Mouse (Mus musculus): ENCODE data around the gene Zkscan4. TPM values are rescaled to one million over a fixed set of nuclear protein-coding genes. Genes with fewer than 3 reads are reported as not detected.
"Not testable (repeated sequence)": the region's sequence is repeated elsewhere in the genome, so short reads cannot be mapped to it uniquely, and the experiment has no call there.

Gene Zkscan4
- polyA plus RNA-seq, 1 experiment from 2014 or later: 3.9 TPM

DNA sequence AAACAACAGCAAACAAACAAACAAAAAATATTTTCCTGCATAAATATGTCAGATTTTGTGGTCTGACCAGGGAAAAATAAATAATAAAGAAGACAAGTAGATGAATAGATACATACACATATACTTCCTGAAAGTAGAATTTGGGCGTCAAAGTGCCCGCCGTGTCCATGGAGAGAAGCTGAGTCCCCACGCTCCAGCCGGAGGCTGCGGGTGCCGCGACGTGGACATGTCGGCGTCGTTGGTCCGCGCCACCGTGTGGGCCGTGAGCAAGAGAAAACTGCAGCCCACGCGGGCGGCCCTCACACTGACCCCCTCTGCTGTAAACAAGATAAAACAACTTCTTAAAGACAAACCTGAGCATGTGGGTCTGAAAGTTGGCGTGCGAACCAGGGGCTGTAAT is 16.4 kb downstream of the Zkscan4 start, which contains the start of gene AK157302:
AK157302 (plus strand) TSS at position 144 of the 400 bp plus-strand sequence.
- no peak within 1 kb of the TSS for H3K4me2 ChIP-seq
- no peaks in the 10 kb centered on the region for H3K4me1 ChIP-seq (ENCODE audit: control insufficient read depth, insufficient read depth, low read length)
- no peak within 1 kb of the TSS for H3K4me3 ChIP-seq (ENCODE audit: low read depth, low read length)
- no peaks in the 10 kb centered on the region for H3K9me3 ChIP-seq (ENCODE audit: control insufficient read depth, low read length)
- no peaks in the 10 kb centered on the region for H3K36me3 ChIP-seq (ENCODE audit: control insufficient read depth, insufficient read depth, low read length)
- H3K9ac ChIP-seq (ENCODE audit: low read length): no peak within 1 kb of the TSS
- 94% methylated on average over 21 of the region's 21 CpGs for WGBS
- ATAC-seq (ENCODE audit: low FRiP score) (no peak), DNase-seq (ENCODE audit: low spot score, missing footprints) (no peak)
- no peak within 1 kb of the TSS for H3K27ac ChIP-seq (ENCODE audit: low read depth, low read length)
- H3K27me3 ChIP-seq (ENCODE audit: control insufficient read depth, insufficient read depth, low read length): no peaks in the 10 kb centered on the region

DNA sequence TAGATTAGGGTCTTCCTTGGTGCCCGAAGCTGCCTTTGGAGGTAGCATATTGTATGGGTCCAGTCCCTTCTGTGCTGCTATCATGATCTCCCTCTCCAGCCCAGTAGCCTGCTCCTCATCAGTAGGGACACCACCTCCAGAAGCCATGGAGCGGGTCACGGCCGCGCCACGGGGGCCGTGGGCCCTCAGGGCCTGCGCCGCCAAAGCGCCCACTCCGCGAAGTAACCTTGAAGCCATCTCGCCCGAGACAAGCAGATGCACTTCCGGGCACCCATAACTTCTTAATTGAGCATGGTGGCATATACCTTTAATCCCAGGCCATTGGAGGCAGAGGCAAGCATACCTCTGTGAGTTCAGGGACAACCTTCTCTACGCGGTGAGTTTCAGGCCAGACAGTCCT is 22.5 kb downstream of the Zkscan4 start, which contains the start of gene Gm11273:
Gm11273 (minus strand) TSS at position 237 of the 400 bp plus-strand sequence.
- not testable (repeated sequence) for H3K9me3 ChIP-seq (ENCODE audit: control insufficient read depth, low read length); H3K4me2 ChIP-seq; H3K27ac ChIP-seq (ENCODE audit: low read depth, low read length); DNase-seq (ENCODE audit: low spot score, missing footprints); H3K4me3 ChIP-seq (ENCODE audit: low read depth, low read length); ATAC-seq (ENCODE audit: low FRiP score); H3K9ac ChIP-seq (ENCODE audit: low read length); H3K36me3 ChIP-seq (ENCODE audit: control insufficient read depth, insufficient read depth, low read length); H3K4me1 ChIP-seq (ENCODE audit: control insufficient read depth, insufficient read depth, low read length); H3K27me3 ChIP-seq (ENCODE audit: control insufficient read depth, insufficient read depth, low read length)
- 94% methylated on average over 17 of the region's 17 CpGs for WGBS

DNA sequence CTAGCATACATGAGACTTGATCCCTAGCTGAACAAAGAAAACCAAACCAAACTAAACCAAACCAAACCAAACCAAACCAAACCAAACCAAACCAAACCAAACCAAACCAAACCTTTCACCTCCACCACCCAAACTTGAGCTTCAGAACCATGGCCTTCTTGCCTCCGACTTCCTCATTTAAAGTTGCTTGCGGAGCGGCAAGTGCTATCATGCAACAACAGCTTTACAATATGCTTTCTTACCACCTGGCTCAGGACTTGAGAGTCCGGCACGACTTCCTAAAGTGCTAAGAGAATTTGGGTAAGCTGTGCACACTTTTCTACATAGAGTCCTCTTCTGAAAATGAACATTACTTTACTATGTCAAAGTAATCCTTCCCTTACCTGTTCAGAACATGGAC is 23.6 kb downstream of the Zkscan4 start:
- H3K36me3 ChIP-seq (ENCODE audit: control insufficient read depth, insufficient read depth, low read length): no peaks in the 10 kb centered on the region
- H3K27me3 ChIP-seq (ENCODE audit: control insufficient read depth, insufficient read depth, low read length): no peaks in the 10 kb centered on the region
- no peaks in the 10 kb centered on the region for H3K9me3 ChIP-seq (ENCODE audit: control insufficient read depth, low read length)
- no peak overlapping the region for H3K4me2 ChIP-seq
- WGBS: 89% methylated on average over 5 of the region's 5 CpGs
- H3K9ac ChIP-seq (ENCODE audit: low read length): no peak overlapping the region
- ATAC-seq (ENCODE audit: low FRiP score): no peak
- peaks cover 5% of the 10 kb centered on the region; the same call in 1 of the 2 replicates for H3K4me1 ChIP-seq (ENCODE audit: control insufficient read depth, insufficient read depth, low read length)
- H3K4me3 ChIP-seq (ENCODE audit: low read depth, low read length): no peak overlapping the region
- no peak for DNase-seq (ENCODE audit: low spot score, missing footprints)
- no peak overlapping the region for H3K27ac ChIP-seq (ENCODE audit: low read depth, low read length)

DNA sequence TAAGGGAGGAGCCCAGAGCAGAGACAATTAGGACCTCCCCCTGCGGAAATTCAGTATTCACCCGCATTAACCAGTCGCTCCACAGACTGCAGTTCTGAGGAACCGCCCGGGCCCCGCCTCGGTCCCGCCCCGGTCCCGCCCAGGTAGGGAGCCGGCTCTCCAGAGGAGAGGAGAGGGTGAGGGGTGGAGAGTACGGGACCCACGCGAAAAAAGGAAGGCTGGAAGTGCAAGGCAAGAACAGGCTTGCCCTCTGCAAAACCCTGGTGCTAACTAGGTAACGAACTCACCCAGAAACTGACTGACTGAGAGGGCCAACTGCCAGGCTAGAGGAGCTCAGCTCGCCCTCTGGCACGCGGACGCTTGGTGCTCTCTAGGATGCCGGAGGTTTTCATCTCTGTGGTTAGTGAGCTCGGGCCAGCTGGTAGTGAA is 27.5 kb downstream of the Zkscan4 start:
- ATAC-seq (ENCODE audit: low FRiP score) (peak; percentile 99), DNase-seq (ENCODE audit: low spot score, missing footprints) (peak; percentile 98)
- peak overlapping the region; percentile 80 for H3K9ac ChIP-seq (ENCODE audit: low read length)
- no peaks in the 10 kb centered on the region for H3K9me3 ChIP-seq (ENCODE audit: control insufficient read depth, low read length)
- H3K4me2 ChIP-seq: peak overlapping the region; percentile 48
- H3K4me3 ChIP-seq (ENCODE audit: low read depth, low read length): peak overlapping the region; percentile 67
- H3K27ac ChIP-seq (ENCODE audit: low read depth, low read length): peak overlapping the region; percentile 54; the same call in 1 of the 2 replicates
- H3K36me3 ChIP-seq (ENCODE audit: control insufficient read depth, insufficient read depth, low read length): no peaks in the 10 kb centered on the region
- H3K27me3 ChIP-seq (ENCODE audit: control insufficient read depth, insufficient read depth, low read length): no peaks in the 10 kb centered on the region
- WGBS: under 1% methylated on average over 21 of the region's 21 CpGs
- peaks cover 5% of the 10 kb centered on the region; the same call in 1 of the 2 replicates for H3K4me1 ChIP-seq (ENCODE audit: control insufficient read depth, insufficient read depth, low read length)

DNA sequence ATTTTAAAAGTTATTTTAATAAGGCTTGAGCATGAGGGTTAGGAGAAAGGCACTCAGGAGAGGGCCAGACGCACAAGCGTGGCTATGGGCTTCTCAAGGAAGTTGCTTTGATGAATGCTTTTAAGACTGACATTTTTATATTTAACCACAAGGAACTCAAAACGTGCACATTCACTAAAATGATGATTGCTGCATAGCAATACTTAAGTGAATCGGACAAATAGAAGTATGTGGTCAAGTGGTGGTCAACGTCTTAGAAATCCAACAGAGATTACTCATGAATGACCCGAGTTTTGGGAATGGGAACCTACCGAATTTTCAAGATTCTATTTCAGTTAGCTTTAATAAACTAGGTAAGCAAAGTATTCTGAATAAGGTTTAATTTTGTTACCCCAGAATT is 51.4 kb downstream of the Zkscan4 start:
- Histone ChIP-seq H3K4me1 (ENCODE audit: control insufficient read depth, insufficient read depth, low read length) (0 out of 2 replicates have a peak, but pooled peaks cover 2% of the 10 kb centered on the region), H3K4me2 (peak overlapping the region; percentile 62), H3K9me3 (ENCODE audit: control insufficient read depth, low read length) (no peaks in the 10 kb centered on the region), H3K9ac (ENCODE audit: low read length) (peak overlapping the region; percentile 44; the same call in 1 of the 2 replicates), H3K27ac (ENCODE audit: low read depth, low read length) (no peak overlapping the region), H3K4me3 (ENCODE audit: low read depth, low read length) (peak overlapping the region; percentile 84; the same call in 1 of the 2 replicates), H3K27me3 (ENCODE audit: control insufficient read depth, insufficient read depth, low read length) (no peaks in the 10 kb centered on the region), H3K36me3 (ENCODE audit: control insufficient read depth, insufficient read depth, low read length) (peaks cover 3% of the 10 kb centered on the region; the same call in 1 of the 2 replicates)
- ATAC-seq (ENCODE audit: low FRiP score): no peak
- 55% methylated on average over 7 of the region's 7 CpGs for WGBS
- peak; percentile 88 for DNase-seq (ENCODE audit: low spot score, missing footprints)

DNA sequence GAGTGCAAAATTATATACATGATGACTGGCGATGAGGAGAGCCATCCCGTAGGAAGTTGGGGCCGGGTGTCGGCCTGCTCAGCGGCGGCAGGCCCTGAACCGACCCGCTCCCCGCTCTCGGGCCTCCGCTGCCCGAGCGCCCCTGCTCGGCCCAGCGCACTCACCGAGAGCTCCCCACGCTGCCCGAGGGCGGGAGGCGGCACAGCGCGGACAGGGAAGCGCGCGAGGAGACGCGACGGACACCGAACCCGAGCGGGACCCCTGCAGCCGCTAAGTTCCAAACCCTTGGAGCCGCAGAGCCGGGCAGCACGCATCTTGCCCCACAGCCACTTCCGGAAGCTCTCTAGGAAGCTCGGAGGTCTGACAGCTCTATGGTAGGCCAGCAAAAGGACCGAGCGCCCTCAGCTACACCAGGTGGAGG is 52.1 kb downstream of the Zkscan4 start, which contains the start of gene Zkscan8:
Zkscan8 (minus strand) TSS at position 340 of the 421 bp plus-strand sequence.
- Histone ChIP-seq H3K9me3 (ENCODE audit: control insufficient read depth, low read length) (no peaks in the 10 kb centered on the region), H3K4me1 (ENCODE audit: control insufficient read depth, insufficient read depth, low read length) (0 out of 2 replicates have a peak, but pooled peaks cover 2% of the 10 kb centered on the region), H3K27me3 (ENCODE audit: control insufficient read depth, insufficient read depth, low read length) (no peaks in the 10 kb centered on the region), H3K36me3 (ENCODE audit: control insufficient read depth, insufficient read depth, low read length) (peaks cover 2% of the 10 kb centered on the region; the same call in 1 of the 2 replicates), H3K4me3 (ENCODE audit: low read depth, low read length) (peak within 1 kb of the TSS; percentile 84), H3K4me2 (peak within 1 kb of the TSS; percentile 62), H3K27ac (ENCODE audit: low read depth, low read length) (peak within 1 kb of the TSS; percentile 90), H3K9ac (ENCODE audit: low read length) (peak within 1 kb of the TSS; percentile 98)
- ATAC-seq (ENCODE audit: low FRiP score) (peak; percentile 99), DNase-seq (ENCODE audit: low spot score, missing footprints) (peak; percentile 99)
- under 1% methylated on average over 39 of the region's 39 CpGs for WGBS

MicroRNA genes within 50 kb of the gene (microRNA counts, 519-probe panel; counts per million panel counts)
- not detected for microRNA mmu-miR-1896

Small RNA genes lying within 50 kb of the gene (microRNA-seq; reads per million reads assigned to microRNA genes)
- not detected for gene Mir1896

Other genes starting within 250 kb of the Zkscan4 start
- gene Gpx5, start 186.2 kb upstream of the Zkscan4 start, polyA plus RNA-seq (2014; fragmentation: Nextera tagmentation; extraction: Ambion mirVana): not detected in 2 replicates
- gene Gpx6, start 166.8 kb upstream of the Zkscan4 start, polyA plus RNA-seq (2014; fragmentation: Nextera tagmentation; extraction: Ambion mirVana): not detected in 2 replicates
- not detected in 2 replicates for gene Olfr1367, start 132.0 kb upstream of the Zkscan4 start, polyA plus RNA-seq (2014; fragmentation: Nextera tagmentation; extraction: Ambion mirVana)
- 20.3 and 21.8 TPM in 2 replicates for gene Zscan12, start 116.1 kb upstream of the Zkscan4 start, polyA plus RNA-seq (2014; fragmentation: Nextera tagmentation; extraction: Ambion mirVana)
- 85.4 and 85.9 TPM in 2 replicates for gene Zkscan3, start 76.2 kb upstream of the Zkscan4 start, polyA plus RNA-seq (2014; fragmentation: Nextera tagmentation; extraction: Ambion mirVana)
- gene Pgbd1, start 37.8 kb upstream of the Zkscan4 start, polyA plus RNA-seq (2014; fragmentation: Nextera tagmentation; extraction: Ambion mirVana): 6.6 and 7.6 TPM in 2 replicates
- 14.6 and 16.4 TPM in 2 replicates for gene Zscan26, start 25.2 kb upstream of the Zkscan4 start, polyA plus RNA-seq (2014; fragmentation: Nextera tagmentation; extraction: Ambion mirVana)
- 2.6 and 2.7 TPM in 2 replicates for gene Nkapl, start 10.4 kb upstream of the Zkscan4 start, polyA plus RNA-seq (2014; fragmentation: Nextera tagmentation; extraction: Ambion mirVana)
- gene Gm10065, start 534 bp downstream of the Zkscan4 start, polyA plus RNA-seq (2014; fragmentation: Nextera tagmentation; extraction: Ambion mirVana): not detected in 2 replicates
- 0.32 and 0.66 TPM in 2 replicates for gene AK157302, start 16.3 kb downstream of the Zkscan4 start, polyA plus RNA-seq (2014; fragmentation: Nextera tagmentation; extraction: Ambion mirVana)
- gene Gm11273, start 22.5 kb downstream of the Zkscan4 start, polyA plus RNA-seq (2014; fragmentation: Nextera tagmentation; extraction: Ambion mirVana): 3.7 and 4.0 TPM in 2 replicates
- gene Zkscan8, start 52.2 kb downstream of the Zkscan4 start, polyA plus RNA-seq (2014; fragmentation: Nextera tagmentation; extraction: Ambion mirVana): 10.6 and 11.1 TPM in 2 replicates
- 0.12 and 0.26 TPM in 2 replicates for gene Olfr1366, start 63.9 kb downstream of the Zkscan4 start, polyA plus RNA-seq (2014; fragmentation: Nextera tagmentation; extraction: Ambion mirVana)
- 0.04 TPM in 1 of 2 replicates, not detected in the other for gene Olfr1535, start 81.0 kb downstream of the Zkscan4 start, polyA plus RNA-seq (2014; fragmentation: Nextera tagmentation; extraction: Ambion mirVana)
- not detected in 2 replicates for gene Olfr1364, start 102.9 kb downstream of the Zkscan4 start, polyA plus RNA-seq (2014; fragmentation: Nextera tagmentation; extraction: Ambion mirVana)
- gene Olfr1362, start 135.1 kb downstream of the Zkscan4 start, polyA plus RNA-seq (2014; fragmentation: Nextera tagmentation; extraction: Ambion mirVana): not detected in 2 replicates
- not detected in 2 replicates for gene Olfr11, start 163.6 kb downstream of the Zkscan4 start, polyA plus RNA-seq (2014; fragmentation: Nextera tagmentation; extraction: Ambion mirVana)
- gene Olfr1361, start 184.5 kb downstream of the Zkscan4 start, polyA plus RNA-seq (2014; fragmentation: Nextera tagmentation; extraction: Ambion mirVana): not detected in 2 replicates
- gene Olfr1360, start 198.5 kb downstream of the Zkscan4 start, polyA plus RNA-seq (2014; fragmentation: Nextera tagmentation; extraction: Ambion mirVana): not detected in 2 replicates
- gene Olfr1359, start 219.2 kb downstream of the Zkscan4 start, polyA plus RNA-seq (2014; fragmentation: Nextera tagmentation; extraction: Ambion mirVana): not detected in 2 replicates
- gene Hist1h2bl, start 237.2 kb downstream of the Zkscan4 start, polyA plus RNA-seq (2014; fragmentation: Nextera tagmentation; extraction: Ambion mirVana): 0.85 and 2.7 TPM in 2 replicates
- gene Hist1h2ai, start 237.5 kb downstream of the Zkscan4 start, polyA plus RNA-seq (2014; fragmentation: Nextera tagmentation; extraction: Ambion mirVana): 19.8 and 20.9 TPM in 2 replicates
- gene Hist1h3h, start 238.8 kb downstream of the Zkscan4 start, polyA plus RNA-seq (2014; fragmentation: Nextera tagmentation; extraction: Ambion mirVana): 11.6 and 12.9 TPM in 2 replicates
- gene Hist1h2bm, start 243.1 kb downstream of the Zkscan4 start, polyA plus RNA-seq (2014; fragmentation: Nextera tagmentation; extraction: Ambion mirVana): 4.2 and 5.7 TPM in 2 replicates

All from midbrain, embryonic 11.5 days (tissue).